Mouse (Mus musculus): ENCODE data around the gene Slc12a9. TPM values are rescaled to one million over a fixed set of nuclear protein-coding genes. Genes with fewer than 3 reads are reported as not detected.

The Slc12a9 gene
- polyA plus RNA-seq, 1 experiment from 2014 or later = 24.5 TPM

DNA sequence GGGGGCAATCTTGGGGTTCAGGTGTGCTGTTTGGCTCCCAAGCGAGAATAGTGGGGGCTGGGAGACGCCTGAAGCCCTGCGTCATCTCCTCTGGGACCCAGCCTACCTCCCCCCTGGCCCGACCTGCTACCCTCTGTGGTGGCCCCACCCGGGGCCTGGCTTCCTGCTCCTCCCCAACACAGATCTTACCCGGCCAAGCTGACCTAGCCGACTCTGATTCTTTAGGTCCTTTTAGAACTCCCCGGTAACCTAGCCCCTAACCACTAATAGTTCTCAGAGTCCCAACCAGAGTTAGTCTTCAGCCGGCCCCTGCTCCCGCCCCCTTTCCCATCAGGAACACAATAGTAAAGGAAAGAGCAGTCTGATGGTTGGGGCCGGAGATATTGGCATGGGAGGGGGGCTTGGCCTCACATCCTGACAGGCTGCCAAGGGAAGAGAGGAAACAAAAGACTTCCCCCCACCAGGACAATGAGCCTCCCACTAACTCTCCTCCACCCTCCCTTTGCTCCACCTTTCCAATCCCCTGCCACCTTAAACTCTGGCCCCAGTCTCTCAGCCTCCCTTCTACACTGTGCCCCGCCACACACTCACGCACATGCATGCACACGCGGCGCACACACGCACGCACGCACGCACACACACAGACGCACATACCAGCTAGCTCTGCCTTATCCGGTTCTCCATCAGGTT lies 6.0 kb upstream of the Slc12a9 start:
- Histone ChIP-seq H3K4me2 (ENCODE audit: low read length) (peak overlapping the region; percentile 91), H3K27ac (ENCODE audit: low read depth, low read length) (peak overlapping the region; percentile 80), H3K4me1 (ENCODE audit: control insufficient read depth, insufficient read depth, low read depth, low read length) (peaks cover 10% of the 10 kb centered on the region), H3K9me3 (ENCODE audit: control insufficient read depth, low read length) (no peaks in the 10 kb centered on the region), H3K9ac (ENCODE audit: low read depth, low read length) (peak overlapping the region; percentile 67), H3K27me3 (replicated peaks; ENCODE audit: control insufficient read depth, insufficient read depth, low read length) (no peaks in the 10 kb centered on the region), H3K4me3 (ENCODE audit: low read length) (peak overlapping the region; percentile 43), H3K36me3 (ENCODE audit: control insufficient read depth, insufficient read depth, low read length) (no peaks in the 10 kb centered on the region)
- peak; percentile 68 for ATAC-seq
- WGBS = 7% methylated on average over 21 of the region's 22 CpGs

GRCm38 (mm10) chr5:137338663-137339289 lies 5.4 kb upstream of the Slc12a9 start:
- peak overlapping the region; percentile 67 for H3K9ac ChIP-seq (ENCODE audit: low read depth, low read length)
- H3K4me3 ChIP-seq (ENCODE audit: low read length) = peak overlapping the region; percentile 43
- H3K36me3 ChIP-seq (ENCODE audit: control insufficient read depth, insufficient read depth, low read length) = no peaks in the 10 kb centered on the region
- peak; percentile 31 for ATAC-seq
- no peaks in the 10 kb centered on the region for H3K9me3 ChIP-seq (ENCODE audit: control insufficient read depth, low read length)
- no peaks in the 10 kb centered on the region for H3K27me3 ChIP-seq (replicated peaks; ENCODE audit: control insufficient read depth, insufficient read depth, low read length)
- H3K4me1 ChIP-seq (ENCODE audit: control insufficient read depth, insufficient read depth, low read depth, low read length) = peaks cover 10% of the 10 kb centered on the region
- 1% methylated on average over 11 of the region's 11 CpGs for WGBS
- peak overlapping the region; percentile 91 for H3K4me2 ChIP-seq (ENCODE audit: low read length)
- H3K27ac ChIP-seq (ENCODE audit: low read depth, low read length) = peak overlapping the region; percentile 80

DNA sequence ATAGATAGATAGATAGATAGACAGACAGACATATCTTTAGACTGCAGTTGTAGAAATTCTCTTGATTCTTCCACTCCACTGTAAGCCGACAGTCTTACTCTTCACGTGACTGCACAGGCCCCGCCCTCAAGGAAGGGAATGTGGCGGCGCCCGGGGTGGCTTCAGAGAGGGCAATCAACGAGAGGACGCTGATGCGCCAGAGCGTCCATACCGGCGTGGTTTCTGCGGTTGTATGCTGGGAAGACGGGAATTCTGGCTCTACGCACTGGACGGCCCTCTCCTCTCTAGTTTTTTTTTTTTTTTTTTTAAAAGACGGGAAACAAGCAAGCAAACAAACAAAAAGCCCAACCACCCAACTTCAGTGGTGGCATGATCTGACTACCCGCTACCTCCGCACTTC lies 4.9 kb upstream of the Slc12a9 start:
- Histone ChIP-seq H3K4me1 (ENCODE audit: control insufficient read depth, insufficient read depth, low read depth, low read length) (peaks cover 10% of the 10 kb centered on the region), H3K36me3 (ENCODE audit: control insufficient read depth, insufficient read depth, low read length) (no peaks in the 10 kb centered on the region), H3K9me3 (ENCODE audit: control insufficient read depth, low read length) (no peaks in the 10 kb centered on the region), H3K27ac (ENCODE audit: low read depth, low read length) (peak overlapping the region; percentile 80), H3K4me3 (ENCODE audit: low read length) (peak overlapping the region; percentile 43), H3K9ac (ENCODE audit: low read depth, low read length) (peak overlapping the region; percentile 67), H3K27me3 (replicated peaks; ENCODE audit: control insufficient read depth, insufficient read depth, low read length) (no peaks in the 10 kb centered on the region), H3K4me2 (ENCODE audit: low read length) (peak overlapping the region; percentile 91)
- ATAC-seq = peak; percentile 85
- WGBS = 1% methylated on average over 19 of the region's 19 CpGs

DNA sequence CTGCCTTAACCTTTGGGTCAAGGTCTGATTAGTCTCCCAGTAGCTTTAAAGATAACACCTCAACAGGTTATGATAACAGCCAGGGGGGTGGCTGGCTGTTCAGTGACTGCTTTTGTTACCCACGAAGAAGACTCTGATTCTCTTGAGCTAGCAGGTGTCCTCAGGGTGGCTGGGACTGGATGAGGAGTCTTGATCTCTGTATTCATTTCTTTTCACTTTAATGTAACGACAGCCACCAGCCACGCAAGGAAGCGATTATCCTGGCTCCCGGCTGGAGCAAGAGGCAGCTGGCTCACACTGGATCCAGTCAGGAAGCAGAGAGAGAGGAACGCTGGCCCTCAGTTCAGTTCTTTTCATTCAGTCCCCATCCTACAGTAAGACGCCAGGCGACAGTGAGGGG lies 3.8 kb upstream of the Slc12a9 start:
- no peak overlapping the region for H3K4me2 ChIP-seq (ENCODE audit: low read length)
- no peak overlapping the region for H3K27ac ChIP-seq (ENCODE audit: low read depth, low read length)
- H3K36me3 ChIP-seq (ENCODE audit: control insufficient read depth, insufficient read depth, low read length) = no peaks in the 10 kb centered on the region
- H3K9ac ChIP-seq (ENCODE audit: low read depth, low read length) = no peak overlapping the region
- no peaks in the 10 kb centered on the region for H3K9me3 ChIP-seq (ENCODE audit: control insufficient read depth, low read length)
- no peaks in the 10 kb centered on the region for H3K27me3 ChIP-seq (replicated peaks; ENCODE audit: control insufficient read depth, insufficient read depth, low read length)
- 62% methylated on average over 8 of the region's 8 CpGs for WGBS
- ATAC-seq = no peak
- no peak overlapping the region for H3K4me3 ChIP-seq (ENCODE audit: low read length)
- peaks cover 18% of the 10 kb centered on the region for H3K4me1 ChIP-seq (ENCODE audit: control insufficient read depth, insufficient read depth, low read depth, low read length)

GRCm38 (mm10) chr5:137335066-137335465 lies 1.7 kb upstream of the Slc12a9 start:
- no peak for ATAC-seq
- H3K4me3 ChIP-seq (ENCODE audit: low read length) = no peak overlapping the region
- no peaks in the 10 kb centered on the region for H3K27me3 ChIP-seq (replicated peaks; ENCODE audit: control insufficient read depth, insufficient read depth, low read length)
- H3K36me3 ChIP-seq (ENCODE audit: control insufficient read depth, insufficient read depth, low read length) = no peaks in the 10 kb centered on the region
- WGBS = 56% methylated on average over 6 of the region's 6 CpGs
- H3K9ac ChIP-seq (ENCODE audit: low read depth, low read length) = no peak overlapping the region
- no peak overlapping the region for H3K4me2 ChIP-seq (ENCODE audit: low read length)
- no peak overlapping the region for H3K27ac ChIP-seq (ENCODE audit: low read depth, low read length)
- H3K9me3 ChIP-seq (ENCODE audit: control insufficient read depth, low read length) = no peaks in the 10 kb centered on the region
- peaks cover 21% of the 10 kb centered on the region for H3K4me1 ChIP-seq (ENCODE audit: control insufficient read depth, insufficient read depth, low read depth, low read length)

DNA sequence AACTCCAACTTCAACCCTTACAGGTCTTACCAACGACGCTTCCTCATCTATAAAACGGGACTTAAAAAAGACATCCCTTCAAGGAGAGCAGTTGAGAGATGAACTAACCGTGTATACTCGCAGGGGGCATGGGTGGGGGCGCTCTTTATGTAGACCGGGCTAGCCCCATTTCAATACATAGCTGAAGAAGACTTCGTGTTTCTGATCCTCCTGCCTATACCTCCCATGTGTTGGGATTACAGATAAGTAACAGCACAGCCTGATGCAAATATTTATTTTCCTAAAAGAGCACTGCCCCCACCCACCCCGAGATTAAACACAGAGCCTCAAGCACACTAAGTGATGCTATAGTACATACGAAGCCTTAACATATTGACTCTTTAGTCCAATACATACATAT lies 920 bp upstream of the Slc12a9 start:
- 52% methylated on average over 10 of the region's 10 CpGs for WGBS
- Histone ChIP-seq H3K27me3 (replicated peaks; ENCODE audit: control insufficient read depth, insufficient read depth, low read length) (no peaks in the 10 kb centered on the region), H3K4me2 (ENCODE audit: low read length) (peak overlapping the region; percentile 92), H3K9ac (ENCODE audit: low read depth, low read length) (no peak overlapping the region), H3K4me1 (ENCODE audit: control insufficient read depth, insufficient read depth, low read depth, low read length) (peaks cover 15% of the 10 kb centered on the region), H3K9me3 (ENCODE audit: control insufficient read depth, low read length) (no peaks in the 10 kb centered on the region), H3K4me3 (ENCODE audit: low read length) (peak overlapping the region; percentile 50; the same call in 1 of the 2 replicates), H3K27ac (ENCODE audit: low read depth, low read length) (no peak overlapping the region), H3K36me3 (ENCODE audit: control insufficient read depth, insufficient read depth, low read length) (no peaks in the 10 kb centered on the region)
- ATAC-seq = no peak

- WGBS = 21% methylated on average over 14 of the region's 15 CpGs
- H3K9ac ChIP-seq (ENCODE audit: low read depth, low read length) = peak overlapping the region; percentile 75
- H3K9me3 ChIP-seq (ENCODE audit: control insufficient read depth, low read length) = no peaks in the 10 kb centered on the region
- H3K4me2 ChIP-seq (ENCODE audit: low read length) = peak overlapping the region; percentile 92
- peak overlapping the region; percentile 50 for H3K4me3 ChIP-seq (ENCODE audit: low read length)
- H3K36me3 ChIP-seq (ENCODE audit: control insufficient read depth, insufficient read depth, low read length) = no peaks in the 10 kb centered on the region
- peak overlapping the region; percentile 48 for H3K27ac ChIP-seq (ENCODE audit: low read depth, low read length)
- no peaks in the 10 kb centered on the region for H3K27me3 ChIP-seq (replicated peaks; ENCODE audit: control insufficient read depth, insufficient read depth, low read length)
- H3K4me1 ChIP-seq (ENCODE audit: control insufficient read depth, insufficient read depth, low read depth, low read length) = peaks cover 10% of the 10 kb centered on the region
- ATAC-seq = no peak; the same call in 1 of the 2 replicates
Observed at GRCm38 (mm10) chr5:137332857-137333511, 413 bp downstream of the Slc12a9 start.

GRCm38 (mm10) chr5:137330910-137331309 lies 2.5 kb downstream of the Slc12a9 start:
- ATAC-seq = no peak
- H3K27ac ChIP-seq (ENCODE audit: low read depth, low read length) = no peak overlapping the region
- no peak overlapping the region for H3K9ac ChIP-seq (ENCODE audit: low read depth, low read length)
- H3K36me3 ChIP-seq (ENCODE audit: control insufficient read depth, insufficient read depth, low read length) = peaks cover 6% of the 10 kb centered on the region; the same call in 1 of the 2 replicates
- H3K9me3 ChIP-seq (ENCODE audit: control insufficient read depth, low read length) = no peaks in the 10 kb centered on the region
- 86% methylated on average over 7 of the region's 7 CpGs for WGBS
- H3K4me2 ChIP-seq (ENCODE audit: low read length) = no peak overlapping the region
- peaks cover 10% of the 10 kb centered on the region for H3K4me1 ChIP-seq (ENCODE audit: control insufficient read depth, insufficient read depth, low read depth, low read length)
- H3K4me3 ChIP-seq (ENCODE audit: low read length) = no peak overlapping the region
- no peaks in the 10 kb centered on the region for H3K27me3 ChIP-seq (replicated peaks; ENCODE audit: control insufficient read depth, insufficient read depth, low read length)

- 90% methylated on average over 3 of the region's 3 CpGs for WGBS
- Histone ChIP-seq H3K4me3 (ENCODE audit: low read length) (no peak overlapping the region), H3K27me3 (replicated peaks; ENCODE audit: control insufficient read depth, insufficient read depth, low read length) (no peaks in the 10 kb centered on the region), H3K36me3 (ENCODE audit: control insufficient read depth, insufficient read depth, low read length) (peaks cover 26% of the 10 kb centered on the region), H3K4me2 (ENCODE audit: low read length) (no peak overlapping the region), H3K9ac (ENCODE audit: low read depth, low read length) (no peak overlapping the region), H3K4me1 (ENCODE audit: control insufficient read depth, insufficient read depth, low read depth, low read length) (no peaks in the 10 kb centered on the region), H3K27ac (ENCODE audit: low read depth, low read length) (no peak overlapping the region), H3K9me3 (ENCODE audit: control insufficient read depth, low read length) (no peaks in the 10 kb centered on the region)
- ATAC-seq = no peak
Observed at GRCm38 (mm10) chr5:137320996-137321395, 12.4 kb downstream of the Slc12a9 start.

All from hindbrain, embryonic 16.5 days (tissue).